Mouse (Mus musculus) granulocyte monocyte progenitor cell, adult 5-6 weeks (primary cell): ENCODE results near the gene Ldlrad1. TPM values are rescaled to one million over a fixed set of nuclear protein-coding genes. Genes with fewer than 3 reads are reported as not detected.

Source experiments
- ATAC-seq: replicated peaks from 2 replicates; pipeline ENCODE4 v1.8.0; 2016; ENCODE audit warnings: mild to moderate bottlenecking, moderate TSS enrichment, inconsistent platforms; ENCODE audit not compliant: poor library complexity, severe bottlenecking
- total RNA-seq, 2 experiments: library from RNA; stranded (forward) in 1 of 2; stranded (reverse) in 1 of 2; fragments of 200-712, 200-1000 nt in 1 of 2; fragments of >200 nt in 1 of 2; fragmentation: Nextera tagmentation in 1 of 2; gene quantifications; 2 replicates each; pipeline ENCODE4 v1.2.3; 2014 to 2017

The Ldlrad1 gene
- total RNA-seq, 2 experiments from 2014 or later: not detected

DNA sequence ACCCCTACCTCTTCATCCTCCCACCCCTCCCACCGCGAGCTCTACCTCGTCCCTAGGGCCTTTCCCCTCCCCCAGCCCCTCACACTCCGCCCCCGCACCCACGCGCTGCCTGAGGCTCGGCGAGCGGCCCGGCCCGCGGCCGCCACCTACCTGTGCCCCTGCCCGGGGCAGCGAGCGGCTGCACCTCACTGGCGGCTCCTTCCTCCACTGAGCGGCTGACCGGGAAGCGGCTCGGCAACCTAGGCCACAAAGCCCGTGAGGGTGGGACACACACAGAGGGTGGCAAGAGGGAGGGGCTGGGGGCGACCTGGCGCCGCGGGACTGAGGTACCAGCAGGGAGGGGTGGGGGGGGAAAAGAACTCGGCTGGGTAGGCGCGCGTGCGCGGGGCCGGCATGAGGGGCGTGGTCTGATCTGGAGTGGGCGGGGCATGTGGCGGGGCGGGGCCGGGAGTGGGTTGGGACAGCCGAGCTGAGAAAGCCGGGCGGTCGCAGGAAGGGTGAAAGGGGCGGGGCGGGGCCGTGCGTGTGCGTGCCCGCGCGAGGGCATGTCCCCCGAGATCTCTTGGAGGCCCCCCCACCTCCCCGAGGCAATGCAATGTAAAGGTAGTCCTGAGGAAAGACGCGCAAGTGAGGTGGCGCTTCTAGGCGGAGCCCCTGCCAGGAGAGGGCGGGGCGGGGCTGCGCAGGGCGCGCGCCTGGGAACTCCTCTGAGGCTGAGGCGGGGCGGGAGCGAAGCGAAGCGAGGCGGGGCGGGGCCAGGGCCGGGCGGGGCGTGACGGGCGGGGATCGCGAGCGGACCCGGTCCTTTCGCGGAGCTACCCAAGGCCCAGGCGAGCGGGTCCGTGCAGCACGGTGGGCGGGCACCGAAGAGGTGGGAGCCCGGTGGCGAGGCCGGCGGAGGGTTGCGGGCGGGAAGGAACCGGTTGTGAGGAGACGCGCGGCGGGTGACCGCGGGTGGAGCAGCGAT lies 44.4 kb downstream of the Ldlrad1 start, which contains the start of the genes Lrrc42 and Hspb11:
Gene Lrrc42 (minus strand): TSS at position 408 of the 967 bp plus-strand sequence.
Gene Hspb11 (plus strand): TSS at position 469 of the 967 bp plus-strand sequence.
- peak; percentile 91 for ATAC-seq

DNA sequence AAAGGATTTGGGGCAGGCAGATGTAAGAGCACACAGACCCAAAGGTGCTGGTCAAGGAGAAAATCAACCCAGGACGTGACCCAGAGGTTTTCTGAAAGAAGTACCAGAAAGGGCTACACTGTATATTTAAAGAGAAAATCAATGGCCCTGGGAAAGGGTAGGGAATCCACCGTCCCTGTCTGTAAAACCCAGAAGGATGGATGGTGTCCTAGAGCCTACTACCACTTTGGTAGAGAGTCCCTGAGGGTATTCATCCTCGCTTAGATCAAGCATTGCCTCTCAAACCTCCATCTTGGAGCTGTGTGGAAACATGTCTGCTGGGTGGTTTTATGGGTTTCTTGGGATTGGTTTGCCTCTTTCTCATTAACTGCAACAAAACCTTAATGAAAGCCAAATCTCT lies 45.4 kb downstream of the Ldlrad1 start:
- ATAC-seq: no peak

DNA sequence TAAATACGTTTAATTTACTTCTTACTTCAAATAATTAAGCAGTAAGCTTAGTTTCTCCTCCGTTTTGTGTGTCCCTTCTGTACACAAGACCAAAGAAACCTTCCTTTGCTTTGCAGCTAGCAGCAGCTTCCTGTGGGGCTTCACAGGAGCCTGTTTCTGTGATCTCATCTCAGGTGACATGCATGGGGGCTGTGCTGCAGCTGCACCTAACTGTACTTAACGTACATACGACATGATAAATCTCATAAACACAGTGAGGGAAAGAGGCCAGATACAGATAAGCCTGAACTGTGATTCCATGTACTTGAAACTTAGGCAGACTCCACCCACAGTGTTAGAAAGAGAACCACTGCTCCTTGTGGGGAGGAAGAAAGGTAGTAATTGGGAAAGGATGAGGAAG lies 51.0 kb downstream of the Ldlrad1 start:
- ATAC-seq: no peak

Other genes with a start within 250 kb of the Ldlrad1 start
- 78.5 and 105 TPM in 2 replicates for gene Mrpl37, start 142.3 kb upstream of the Ldlrad1 start, total RNA-seq (2014; fragmentation: Nextera tagmentation)
- 56.6 and 61.0 TPM in 2 replicates for gene Mrpl37, start 142.3 kb upstream of the Ldlrad1 start, total RNA-seq (2017)
- gene Cyb5rl, start 142.2 kb upstream of the Ldlrad1 start, total RNA-seq (2014; fragmentation: Nextera tagmentation): 8.8 and 10.4 TPM in 2 replicates
- 7.2 and 10.9 TPM in 2 replicates for gene Cyb5rl, start 142.2 kb upstream of the Ldlrad1 start, total RNA-seq (2017)
- not detected in 2 replicates for gene Cdcp2, start 112.3 kb upstream of the Ldlrad1 start, total RNA-seq (2014; fragmentation: Nextera tagmentation)
- gene Cdcp2, start 112.3 kb upstream of the Ldlrad1 start, total RNA-seq (2017): not detected in 2 replicates
- 154 and 171 TPM in 2 replicates for gene Tmem59, start 30.8 kb upstream of the Ldlrad1 start, total RNA-seq (2014; fragmentation: Nextera tagmentation)
- 140 and 182 TPM in 2 replicates for gene Tmem59, start 30.8 kb upstream of the Ldlrad1 start, total RNA-seq (2017)
- gene Tceanc2, start 30.1 kb upstream of the Ldlrad1 start, total RNA-seq (2014; fragmentation: Nextera tagmentation): 17.6 and 36.5 TPM in 2 replicates
- 23.3 and 28.8 TPM in 2 replicates for gene Tceanc2, start 30.1 kb upstream of the Ldlrad1 start, total RNA-seq (2017)
- 20.4 and 21.8 TPM in 2 replicates for gene Lrrc42, start 44.4 kb downstream of the Ldlrad1 start, total RNA-seq (2014; fragmentation: Nextera tagmentation)
- 2.5 and 4.7 TPM in 2 replicates for gene Lrrc42, start 44.4 kb downstream of the Ldlrad1 start, total RNA-seq (2017)
- 7.8 and 18.0 TPM in 2 replicates for gene Hspb11, start 44.4 kb downstream of the Ldlrad1 start, total RNA-seq (2014; fragmentation: Nextera tagmentation)
- gene Hspb11, start 44.4 kb downstream of the Ldlrad1 start, total RNA-seq (2017): 7.9 and 14.2 TPM in 2 replicates
- gene Dio1, start 98.0 kb downstream of the Ldlrad1 start, total RNA-seq (2014; fragmentation: Nextera tagmentation): not detected in 2 replicates
- gene Dio1, start 98.0 kb downstream of the Ldlrad1 start, total RNA-seq (2017): not detected in 2 replicates
- gene Yipf1, start 105.2 kb downstream of the Ldlrad1 start, total RNA-seq (2014; fragmentation: Nextera tagmentation): 44.1 and 53.5 TPM in 2 replicates
- gene Yipf1, start 105.2 kb downstream of the Ldlrad1 start, total RNA-seq (2017): 32.0 and 38.8 TPM in 2 replicates
- 43.5 and 56.0 TPM in 2 replicates for gene Ndc1, start 158.6 kb downstream of the Ldlrad1 start, total RNA-seq (2014; fragmentation: Nextera tagmentation)
- gene Ndc1, start 158.6 kb downstream of the Ldlrad1 start, total RNA-seq (2017): 96.2 and 181 TPM in 2 replicates
- gene Glis1, start 225.4 kb downstream of the Ldlrad1 start, total RNA-seq (2014; fragmentation: Nextera tagmentation): not detected in 2 replicates
- gene Glis1, start 225.4 kb downstream of the Ldlrad1 start, total RNA-seq (2017): not detected in 2 replicates